Mouse (Mus musculus): ENCODE results near the gene Pde6h.

- no peak for TF ChIP-seq CTCF (IDR thresholded peaks at IDR 0.05)
- no peak for TF ChIP-seq EP300 (IDR thresholded peaks at IDR 0.05)
Observed at GRCm38 (mm10) chr6:137002169-137002514, 78.5 kb downstream of the Pde6h start.
